Mouse (Mus musculus) frontal cortex, adult 2 months (tissue): ENCODE results near the gene Trmt2a. TPM values are rescaled to one million over a fixed set of nuclear protein-coding genes. Genes with fewer than 3 reads are reported as not detected.

Source experiments
- DNase-seq, 2 experiments: peaks; one replicate each; pipeline ENCODE4 v3.0.0; 2022; ENCODE audit warnings: low spot score in 1 of 2; ENCODE audit errors: extremely low spot score in 1 of 2
- polyA plus RNA-seq: library from polyadenylated mRNA; depleted of rRNA; stranded (reverse); fragments of >200 nt; gene quantifications from 2 replicates; pipeline ENCODE4 v1.2.3, GENCODE M21; 2012; rRNA removed

Trmt2a gene
- polyA plus RNA-seq, result 76.5 and 77.2 TPM in 2 replicates

- DNase-seq, result peak; percentile 98
These were observed at the start of gene Trmt2a, which contains the start of gene Ranbp1 for GRCm38 (mm10) chr16:18248433-18249363. TSS of gene Trmt2a (plus strand) at chr16:18248679. TSS of gene Ranbp1 (minus strand) at chr16:18248732.

GRCm38 (mm10) chr16:18200062-18200461, 48.4 kb upstream of the Trmt2a start:
- no peak for DNase-seq

DNA sequence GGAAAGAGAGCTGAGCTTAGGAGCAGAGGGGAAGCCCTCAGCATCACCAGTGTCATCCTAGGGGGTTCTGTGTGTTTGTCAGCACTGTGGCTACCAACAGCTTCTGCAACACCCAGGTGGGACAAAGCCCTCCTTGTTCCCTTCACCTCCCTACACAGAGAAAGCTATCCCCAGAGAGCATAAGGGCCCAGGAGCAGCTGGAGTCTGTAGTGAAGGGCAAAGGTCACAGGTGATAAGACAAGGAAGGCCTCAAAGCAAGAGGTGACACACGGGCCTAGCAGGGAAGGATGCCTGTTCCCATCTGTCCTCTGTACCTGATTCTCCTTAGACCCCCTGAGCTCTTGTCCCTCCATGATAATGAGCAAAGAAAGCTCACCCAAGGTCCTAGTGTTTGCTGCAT, 46.9 kb upstream of the Trmt2a start:
- no peak for DNase-seq

DNA sequence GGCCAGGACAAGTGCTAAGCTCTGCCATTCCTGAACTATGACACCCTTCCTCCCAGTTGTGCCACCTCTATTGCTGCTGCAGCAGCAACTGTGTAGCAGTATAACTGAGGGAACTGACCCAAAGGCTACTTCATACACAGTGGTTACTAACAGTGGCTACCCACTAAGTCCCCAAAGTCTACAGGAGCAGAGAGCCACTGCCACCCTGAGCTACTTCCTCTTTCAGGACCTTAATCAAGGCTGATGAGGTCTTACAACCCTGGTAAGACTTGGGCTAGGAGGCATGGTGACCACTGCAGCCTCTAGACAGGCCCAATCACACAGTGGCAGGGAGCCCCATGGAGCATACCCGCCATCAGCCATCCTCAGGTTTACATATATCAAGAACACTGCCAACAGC, 46.4 kb upstream of the Trmt2a start:
- no peak for DNase-seq

DNA sequence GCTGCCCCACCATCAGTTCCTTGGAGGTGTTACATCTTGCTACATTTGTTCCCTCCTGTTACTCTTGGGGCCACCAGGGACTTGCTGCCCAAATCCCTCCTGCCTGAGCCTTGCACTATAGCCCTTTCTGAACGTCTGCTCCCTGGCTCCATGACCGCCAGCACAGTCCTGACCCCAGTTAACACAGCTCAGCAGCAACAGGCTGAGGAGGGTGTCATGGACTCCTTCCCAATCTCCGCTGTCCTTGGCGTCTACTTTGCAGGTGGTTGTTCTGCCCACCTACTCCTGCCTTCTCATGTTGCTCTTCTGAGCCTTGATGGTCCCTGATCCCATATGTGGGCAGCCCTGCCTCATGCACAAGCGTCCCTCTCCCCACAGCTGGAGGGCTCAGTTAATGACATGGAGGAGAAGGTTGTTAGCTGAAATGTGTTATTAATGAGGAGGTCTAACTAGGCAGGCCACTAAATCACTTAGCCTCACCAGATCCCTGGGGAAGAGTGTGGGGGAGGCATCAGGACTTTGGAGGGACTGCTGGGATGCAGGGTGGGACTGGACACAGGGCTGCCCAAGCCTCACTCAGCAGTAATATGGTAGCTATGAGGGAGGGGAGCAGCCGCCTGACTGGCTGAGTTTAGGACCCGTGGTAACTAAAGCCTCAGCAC, 44.9 kb upstream of the Trmt2a start:
- no peak for DNase-seq

GRCm38 (mm10) chr16:18210701-18211416, 37.6 kb upstream of the Trmt2a start:
- peak in 1 of 2 experiments; percentile 92 for DNase-seq

- peak in 1 of 2 experiments; percentile 98 for DNase-seq
These were observed 36.9 kb upstream of the Trmt2a start for GRCm38 (mm10) chr16:18211417-18212171.

DNA sequence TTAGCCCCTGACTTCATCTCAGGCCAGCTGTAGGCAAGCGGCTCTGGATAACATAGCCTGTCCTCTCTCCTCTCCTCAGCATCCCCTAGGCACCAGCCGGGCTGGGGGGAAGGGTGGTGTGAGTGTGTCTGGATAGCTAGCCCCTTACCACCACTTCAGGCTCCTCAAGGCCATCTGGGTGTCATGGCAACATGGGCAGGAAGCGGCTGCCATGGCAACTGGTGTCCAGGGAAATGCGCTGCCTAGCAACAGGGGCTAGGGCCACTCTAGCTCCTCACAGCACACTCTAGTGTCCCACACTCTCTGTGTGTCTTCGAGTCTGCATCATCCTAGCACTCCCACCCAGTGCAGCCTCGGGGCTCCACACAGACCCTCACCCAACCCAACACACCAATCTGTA, 34.8 kb upstream of the Trmt2a start:
- peak in 1 of 2 experiments; percentile 70 for DNase-seq

DNA sequence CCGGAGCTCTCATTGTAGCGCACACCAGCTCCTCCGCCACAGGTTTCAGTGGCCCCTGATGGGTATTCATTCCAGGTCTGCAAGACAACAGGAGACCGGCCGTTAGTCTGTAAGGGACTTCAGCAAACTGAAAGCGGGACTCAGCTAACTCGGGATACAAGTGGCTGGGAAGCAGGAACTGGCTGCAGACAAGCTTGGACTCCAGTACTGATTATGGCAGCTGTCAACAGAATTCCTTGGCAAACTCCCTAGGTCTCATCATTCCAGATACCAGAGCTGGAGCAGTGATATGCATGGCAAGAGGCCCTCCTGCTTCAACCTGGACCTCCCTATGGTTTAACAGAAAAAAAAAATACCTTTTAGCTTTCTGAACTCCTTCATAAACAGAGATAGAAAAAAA, 33.6 kb upstream of the Trmt2a start:
- DNase-seq, result no peak

DNA sequence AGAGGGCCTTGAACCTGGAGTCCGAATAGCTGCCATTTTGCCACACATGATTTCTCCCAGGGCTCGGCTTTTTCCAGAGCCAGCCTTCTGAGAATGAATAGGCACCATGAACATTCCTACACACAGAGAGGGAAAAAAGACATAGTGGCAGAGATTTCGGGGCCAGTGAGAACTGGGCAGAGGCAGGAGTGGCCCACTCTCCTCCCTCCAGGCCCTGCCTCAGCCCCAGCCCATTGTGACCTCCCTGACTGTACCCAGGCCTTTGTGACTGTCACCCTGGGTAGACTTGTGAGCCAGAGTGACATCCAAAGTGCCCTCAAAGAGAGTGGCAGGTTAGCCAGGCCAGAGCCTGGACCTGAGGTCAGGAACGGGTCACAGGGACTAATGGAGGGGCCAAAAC, 30.9 kb upstream of the Trmt2a start, which contains the start of gene Ccdc188:
TSS of gene Ccdc188 (plus strand) at position 301 of the 400 bp plus-strand sequence.
- DNase-seq, result no peak

DNA sequence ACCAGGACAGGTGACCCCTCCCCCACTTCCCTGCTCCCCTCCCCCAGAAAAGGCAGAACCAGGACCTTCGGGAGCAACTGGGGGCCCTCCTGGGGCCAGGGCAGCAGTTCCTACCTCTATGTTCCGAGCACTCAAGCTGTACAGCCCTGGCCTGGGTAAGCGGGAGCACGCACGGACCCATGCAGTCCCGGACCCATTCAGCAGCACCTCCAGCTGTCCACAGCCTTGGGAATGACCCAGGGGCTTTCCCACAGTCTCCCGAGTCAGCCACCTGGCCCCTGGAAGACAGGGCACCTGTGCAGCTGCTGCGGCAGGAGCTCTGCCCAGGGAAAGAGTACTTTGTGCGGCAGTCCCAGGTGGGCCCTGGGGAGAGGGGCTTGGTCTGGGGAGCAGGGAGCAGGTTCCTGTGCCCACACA, 29.9 kb upstream of the Trmt2a start:
- DNase-seq, result no peak

GRCm38 (mm10) chr16:18220001-18220400, 28.5 kb upstream of the Trmt2a start:
- DNase-seq, result no peak

DNA sequence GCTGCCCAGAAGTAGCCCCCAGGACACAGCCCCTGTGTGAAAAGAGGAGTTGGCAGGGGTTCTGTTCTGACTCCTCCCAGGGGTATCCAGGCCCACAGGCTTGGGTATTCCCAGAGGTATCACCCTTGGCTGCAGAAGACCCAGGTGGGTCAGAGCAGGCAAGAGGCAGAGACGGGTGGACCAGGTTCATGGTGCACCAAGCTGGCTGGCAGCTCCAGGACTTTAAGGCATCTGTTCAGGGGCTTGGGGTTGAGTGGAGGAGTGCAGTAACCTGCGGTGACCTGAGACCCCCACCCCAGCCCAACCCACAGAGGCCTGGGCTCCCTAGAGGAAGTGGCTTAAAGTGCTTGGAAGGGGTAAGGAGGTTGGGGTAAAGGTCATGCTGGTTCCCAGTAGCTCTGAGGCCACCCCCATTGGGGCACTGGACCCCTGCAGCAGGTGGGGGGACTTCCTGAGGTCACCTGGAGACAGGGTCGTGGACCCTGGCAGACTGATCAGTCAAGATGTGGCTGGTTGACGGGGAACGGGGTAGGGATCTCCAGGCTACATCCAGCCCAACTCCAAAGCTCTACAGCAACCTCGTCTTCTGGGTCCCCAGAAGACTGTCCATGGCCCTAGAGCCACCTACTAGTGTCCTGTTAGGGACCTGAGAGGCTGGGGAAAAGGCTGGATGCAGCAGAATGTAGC, 27.5 kb upstream of the Trmt2a start:
- no peak for DNase-seq

- no peak for DNase-seq
These were observed 27.0 kb upstream of the Trmt2a start for GRCm38 (mm10) chr16:18221543-18221898.

- DNase-seq, result no peak
These were observed 26.3 kb upstream of the Trmt2a start for GRCm38 (mm10) chr16:18222188-18222587.

GRCm38 (mm10) chr16:18227187-18227586, 21.3 kb upstream of the Trmt2a start:
- DNase-seq, result no peak

GRCm38 (mm10) chr16:18227897-18228422, 20.5 kb upstream of the Trmt2a start:
- DNase-seq, result no peak

DNA sequence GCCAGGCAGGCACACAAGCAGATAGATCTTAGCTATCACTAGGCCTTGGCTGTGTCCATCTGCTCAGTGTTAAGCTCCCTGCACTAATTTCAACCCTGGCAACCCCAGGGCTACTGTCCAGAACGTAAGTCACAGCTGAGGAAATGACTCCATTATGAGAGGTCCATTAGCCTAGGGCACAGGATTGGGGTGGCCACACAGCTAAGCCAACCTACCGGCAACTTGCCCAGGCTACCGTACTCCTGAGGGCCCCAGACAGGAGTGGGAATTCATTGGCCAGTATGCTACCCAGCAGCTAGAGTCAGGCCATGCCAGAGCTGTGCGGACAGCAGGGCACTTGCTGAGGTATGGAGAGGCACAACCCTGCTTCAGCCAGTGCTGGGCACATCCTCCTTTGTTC, 19.6 kb upstream of the Trmt2a start:
- no peak for DNase-seq

- DNase-seq, result peak; percentile 87 to 93
These were observed 18.9 kb upstream of the Trmt2a start for GRCm38 (mm10) chr16:18229622-18230021.
